Mouse (Mus musculus) kidney, adult 2 months (tissue): Measurements from ENCODE around the gene Rpl5. TPM values are rescaled to one million over a fixed set of nuclear protein-coding genes. Genes with fewer than 3 reads are reported as not detected.
A peak's percentile ranks its signal among the peaks of the same experiment; 100 is the strongest.
"Not testable (repeated sequence)": the region's sequence is repeated elsewhere in the genome, so short reads cannot be mapped to it uniquely, and the experiment has no call there.

Source experiments
- DNase-seq: peaks from one replicate; pipeline ENCODE4 v3.0.0; 2021
- H3K27ac ChIP-seq: fragments of 200-500 bp; 2 replicates; pipeline ENCODE4 v1.5.1; 2012; ENCODE audit warnings: low read depth, low read length, control low read depth, inconsistent platforms; ENCODE audit not compliant: insufficient read depth
- H3K27me3 ChIP-seq: fragments of 200-500 bp; replicated peaks from 2 replicates; pipeline ENCODE4 v1.6.1; 2012; ENCODE audit warnings: mild to moderate bottlenecking, moderate library complexity, low read length, inconsistent platforms; ENCODE audit not compliant: control insufficient read depth, insufficient read depth
- H3K36me3 ChIP-seq: fragments of 200-500 bp; 2 replicates; pipeline ENCODE4 v1.6.1; 2012; ENCODE audit warnings: mild to moderate bottlenecking, moderate library complexity, low read length, inconsistent platforms; ENCODE audit not compliant: control insufficient read depth, insufficient read depth
- H3K4me1 ChIP-seq: fragments of 200-500 bp; 2 replicates; pipeline ENCODE4 v1.6.1; 2011; ENCODE audit warnings: low read length; ENCODE audit not compliant: control insufficient read depth, insufficient read depth
- H3K4me3 ChIP-seq: fragments of 200-500 bp; 2 replicates; pipeline ENCODE4 v1.5.1; 2011; ENCODE audit warnings: mild to moderate bottlenecking, low read depth, low read length, control low read depth; ENCODE audit not compliant: insufficient read depth
- CTCF ChIP-seq: fragments of 200-500 bp; conservative IDR thresholded peaks from 2 replicates; pipeline ENCODE4 v1.5.1; 2011; ENCODE audit warnings: low read depth, mild to moderate bottlenecking, control low read depth, low read length, moderate library complexity, mixed read lengths; ENCODE audit not compliant: insufficient read depth, insufficient read length
- POLR2A ChIP-seq: fragments of 200-500 bp; IDR thresholded peaks from one replicate; pipeline ENCODE4 v1.6.1; 2011; ENCODE audit warnings: low read depth, low read length, control low read depth
- WGBS: fragments of 180-500 bp; shearing (Covaris S2); methylation state at CpG from one replicate; pipeline ENCODE4 v1.1.7; 2018; 5-methylcytosine and 5-hydroxymethylcytosine counted together
- polyA plus RNA-seq: library from polyadenylated mRNA; depleted of rRNA; stranded (reverse); fragments of >200 nt; gene quantifications from 2 replicates; pipeline ENCODE4 v1.2.3, GENCODE M21; 2012

Rpl5 gene
- polyA plus RNA-seq, 1 experiment = 21.5 TPM

DNA sequence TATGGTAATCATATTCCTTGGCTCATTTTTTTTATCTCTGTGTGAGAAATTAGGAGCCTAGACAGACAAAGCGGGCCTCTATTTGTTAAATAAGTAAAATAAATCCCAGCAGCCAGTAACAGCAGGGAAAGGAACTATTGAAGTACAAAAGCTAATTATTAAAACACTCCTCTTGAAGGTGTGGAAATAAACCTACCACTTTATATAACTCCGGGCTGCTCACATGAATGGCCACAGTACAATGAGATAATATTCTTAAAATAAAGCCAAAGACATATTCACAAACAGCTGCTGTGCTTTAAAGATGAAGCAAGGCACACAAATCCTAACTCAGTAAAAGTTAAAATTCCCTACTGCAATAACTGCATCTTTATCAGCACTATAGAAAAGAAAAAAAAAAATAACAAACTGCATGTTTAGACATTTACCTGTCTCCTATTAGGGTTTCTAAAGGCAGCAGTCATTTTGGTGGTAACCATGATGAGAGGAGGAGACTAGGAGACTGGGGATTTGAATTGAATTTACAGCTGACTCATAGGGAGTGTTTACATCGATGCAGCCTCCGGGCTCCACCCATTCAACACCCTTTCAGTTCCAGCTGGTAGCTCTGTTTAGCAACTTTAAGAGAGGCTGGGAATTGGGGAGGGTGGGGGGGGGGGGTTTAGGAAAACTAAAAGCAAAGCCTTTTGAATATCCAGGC is 25.6 kb upstream of the Rpl5 start, which contains the start of gene Evi5:
Gene Evi5 (minus strand): TSS at position 547 of the 700 bp plus-strand sequence.
- peaks cover 7% of the 10 kb centered on the region; the same call in 1 of the 2 replicates for H3K4me1 ChIP-seq
- TF ChIP-seq CTCF (no peak), POLR2A (no peak)
- no peaks in the 10 kb centered on the region for H3K36me3 ChIP-seq
- no peak within 1 kb of the TSS for H3K4me3 ChIP-seq
- no peaks in the 10 kb centered on the region for H3K27me3 ChIP-seq
- peak within 1 kb of the TSS; percentile 89 for H3K27ac ChIP-seq
- WGBS = 21% methylated on average over 4 of the region's 4 CpGs
- peak; percentile 57 for DNase-seq

DNA sequence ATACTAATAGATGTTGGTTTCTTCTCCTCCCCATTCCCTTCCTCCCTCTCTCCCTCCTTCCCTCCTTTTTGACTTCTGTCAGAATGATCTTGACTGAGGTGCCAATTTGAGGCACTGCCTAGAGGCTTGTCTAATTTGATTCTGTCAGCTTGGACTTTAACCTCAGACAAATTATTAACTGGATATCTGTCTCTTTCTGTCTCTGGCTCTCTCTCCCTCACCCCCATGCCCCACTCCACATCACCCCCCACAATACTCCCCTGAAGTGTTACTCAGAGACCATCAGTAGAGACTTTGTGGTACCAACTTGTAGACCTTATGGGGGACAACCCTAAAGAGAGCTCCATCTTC is 25.1 kb upstream of the Rpl5 start:
- peaks cover 7% of the 10 kb centered on the region; the same call in 1 of the 2 replicates for H3K4me1 ChIP-seq
- H3K36me3 ChIP-seq = no peaks in the 10 kb centered on the region
- no peak for TF ChIP-seq CTCF
- TF ChIP-seq POLR2A = no peak
- peak overlapping the region; percentile 83 for H3K27ac ChIP-seq
- DNase-seq = peak; percentile 77
- H3K4me3 ChIP-seq = no peak overlapping the region
- H3K27me3 ChIP-seq = no peaks in the 10 kb centered on the region

DNA sequence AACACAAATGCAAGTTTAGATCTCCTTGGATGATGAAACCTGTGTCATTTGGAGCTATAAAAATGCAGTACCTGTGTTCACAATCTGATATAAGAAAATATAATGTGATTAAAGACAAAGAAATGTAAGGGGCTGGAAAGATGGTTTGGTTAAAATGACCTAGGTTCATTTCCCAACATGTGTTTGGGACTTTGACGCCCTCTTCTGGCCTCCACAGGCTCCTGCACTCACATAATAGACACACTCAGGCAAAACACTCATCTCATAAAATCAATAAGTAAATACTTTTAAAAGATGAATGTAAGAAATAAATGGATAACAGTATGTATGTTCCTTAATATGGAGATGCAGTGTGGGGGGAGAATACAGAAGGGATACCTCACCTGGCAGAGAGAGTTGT is 23.2 kb upstream of the Rpl5 start:
- H3K4me3 ChIP-seq = no peak overlapping the region
- no peak for DNase-seq
- WGBS = 91% methylated on average over 1 of the region's 1 CpGs
- peaks cover 10% of the 10 kb centered on the region; the same call in 1 of the 2 replicates for H3K4me1 ChIP-seq
- H3K27ac ChIP-seq = no peak overlapping the region
- H3K27me3 ChIP-seq = no peaks in the 10 kb centered on the region
- TF ChIP-seq POLR2A = no peak
- 0 out of 2 replicates have a peak, but pooled peaks have one; percentile 16 for TF ChIP-seq CTCF
- no peaks in the 10 kb centered on the region for H3K36me3 ChIP-seq

DNA sequence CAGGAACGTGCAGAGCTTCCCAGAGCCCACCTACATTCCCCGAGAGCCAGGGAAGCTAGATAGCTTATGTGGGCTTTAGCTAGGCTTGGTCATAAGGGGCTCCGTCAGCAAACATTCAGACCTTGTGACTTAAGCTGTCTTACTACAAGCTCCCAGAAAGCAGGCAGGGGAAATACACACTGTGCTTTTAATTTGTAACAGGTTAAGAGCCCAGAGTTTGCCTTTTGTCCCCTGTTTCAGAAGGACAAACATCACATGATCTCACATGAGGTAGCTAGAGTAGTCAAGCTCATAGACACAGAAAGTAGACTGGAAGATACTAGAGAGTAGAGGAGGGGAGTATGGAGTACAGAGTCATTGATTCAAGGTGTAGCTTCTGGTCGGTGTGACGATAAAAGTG is 19.6 kb upstream of the Rpl5 start:
- TF ChIP-seq POLR2A (no peak), CTCF (no peak)
- no peaks in the 10 kb centered on the region for H3K36me3 ChIP-seq
- H3K27ac ChIP-seq = peak overlapping the region; percentile 96
- peak; percentile 93 for DNase-seq
- no peak overlapping the region for H3K4me3 ChIP-seq
- H3K27me3 ChIP-seq = no peaks in the 10 kb centered on the region
- H3K4me1 ChIP-seq = peaks cover 11% of the 10 kb centered on the region; the same call in 1 of the 2 replicates
- WGBS = 45% methylated on average over 5 of the region's 5 CpGs

DNA sequence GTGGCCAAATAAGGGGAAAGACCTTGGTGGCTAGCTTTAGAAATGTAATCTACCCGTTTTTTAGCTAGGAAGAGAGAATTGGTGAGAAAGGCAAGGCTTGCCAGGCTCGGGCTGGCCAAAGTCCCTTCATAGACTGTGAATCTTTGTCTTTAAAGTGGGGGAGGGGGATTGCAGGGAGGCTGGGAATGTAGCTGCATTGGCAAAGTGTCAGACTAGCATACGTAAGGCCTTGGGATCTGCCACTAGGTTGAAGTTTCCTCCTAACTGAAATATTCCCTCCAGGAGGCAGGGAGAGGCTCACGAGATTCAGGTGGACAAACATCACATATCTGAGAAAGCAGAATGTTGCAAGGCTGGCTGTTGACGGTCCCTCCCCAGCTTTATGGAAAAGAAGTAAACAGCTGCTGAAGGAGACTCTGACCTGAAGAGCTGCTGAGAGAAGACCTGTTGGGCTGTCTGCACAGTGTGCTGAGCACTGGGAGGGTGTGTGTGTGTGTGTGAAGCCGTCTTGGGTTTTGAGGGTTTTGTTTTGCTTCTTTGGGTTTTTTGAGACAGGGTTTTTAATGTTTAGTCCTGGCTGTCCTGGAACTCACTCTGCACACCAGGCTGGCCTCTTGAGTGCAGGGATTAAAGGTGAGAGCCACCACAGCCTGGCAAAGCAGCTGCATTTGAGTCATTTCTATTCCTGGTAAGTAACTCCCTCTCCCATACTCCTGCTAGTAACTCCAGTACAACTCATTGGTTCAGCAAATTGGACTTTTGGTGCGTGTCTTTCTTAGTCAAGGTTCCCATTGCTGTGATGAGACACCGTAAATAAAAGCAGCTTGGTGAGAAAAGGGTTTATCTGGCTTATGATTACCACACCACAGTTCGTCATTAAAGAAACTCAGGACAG is 10.1 kb upstream of the Rpl5 start:
- H3K36me3 ChIP-seq = no peaks in the 10 kb centered on the region
- H3K27ac ChIP-seq = peak overlapping the region; percentile 77
- DNase-seq = peak; percentile 92
- TF ChIP-seq POLR2A (no peak), CTCF (no peak)
- no peaks in the 10 kb centered on the region for H3K27me3 ChIP-seq
- H3K4me1 ChIP-seq = peaks cover 2% of the 10 kb centered on the region; the same call in 1 of the 2 replicates
- no peak overlapping the region for H3K4me3 ChIP-seq
- 39% methylated on average over 9 of the region's 9 CpGs for WGBS

DNA sequence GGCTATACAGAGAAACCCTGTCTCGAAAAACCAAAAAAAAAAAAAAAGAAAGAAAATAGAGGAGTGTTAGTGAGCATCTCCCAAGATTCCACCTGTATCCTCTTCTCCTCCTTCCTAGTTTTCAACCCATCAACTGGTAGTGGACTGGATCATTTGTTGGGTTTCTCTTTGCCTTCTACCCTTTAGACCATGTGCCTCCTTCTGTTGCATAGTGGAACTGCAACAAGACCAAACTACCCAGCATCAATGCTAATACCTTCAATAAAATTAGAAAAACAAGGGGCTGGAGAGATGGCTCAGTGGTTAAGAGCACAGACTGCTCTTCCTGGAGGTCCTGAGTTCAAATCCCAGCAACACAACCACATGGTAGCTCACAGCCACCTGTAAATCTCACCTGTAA is 8.8 kb upstream of the Rpl5 start:
- H3K4me3 ChIP-seq, H3K27ac ChIP-seq, H3K27me3 ChIP-seq, H3K36me3 ChIP-seq, H3K4me1 ChIP-seq: not testable (repeated sequence)
- DNase-seq = peak; percentile 40
- WGBS = 60% methylated on average over 1 of the region's 1 CpGs

DNA sequence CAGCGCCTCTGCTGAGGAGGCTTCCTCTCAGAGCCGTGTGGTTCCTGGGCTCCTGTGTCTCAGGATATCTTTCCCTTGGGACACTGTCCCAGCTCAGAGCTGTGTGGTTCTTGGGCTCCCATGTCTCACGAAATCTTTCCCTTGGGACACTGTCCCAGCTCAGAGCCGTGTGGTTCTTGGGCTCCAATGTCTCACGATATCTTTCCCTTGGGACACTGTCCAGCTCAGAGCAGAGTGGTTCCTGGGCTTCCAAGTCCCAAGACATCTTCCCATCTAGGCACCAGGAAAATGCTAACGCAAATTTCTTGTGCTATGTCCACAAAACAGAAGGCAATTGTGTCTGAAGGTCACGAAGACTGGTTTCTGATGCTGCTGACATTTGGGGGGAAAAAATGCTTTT is 5.6 kb upstream of the Rpl5 start:
- Histone ChIP-seq H3K4me3 (no peak overlapping the region), H3K36me3 (no peaks in the 10 kb centered on the region), H3K27me3 (no peaks in the 10 kb centered on the region), H3K27ac (no peak overlapping the region), H3K4me1 (no peaks in the 10 kb centered on the region; the same call in 1 of the 2 replicates)
- 79% methylated on average over 7 of the region's 7 CpGs for WGBS
- DNase-seq = no peak
- TF ChIP-seq CTCF (no peak), POLR2A (no peak)
